Mouse (Mus musculus): ENCODE data around the gene Dnah5.

DNA sequence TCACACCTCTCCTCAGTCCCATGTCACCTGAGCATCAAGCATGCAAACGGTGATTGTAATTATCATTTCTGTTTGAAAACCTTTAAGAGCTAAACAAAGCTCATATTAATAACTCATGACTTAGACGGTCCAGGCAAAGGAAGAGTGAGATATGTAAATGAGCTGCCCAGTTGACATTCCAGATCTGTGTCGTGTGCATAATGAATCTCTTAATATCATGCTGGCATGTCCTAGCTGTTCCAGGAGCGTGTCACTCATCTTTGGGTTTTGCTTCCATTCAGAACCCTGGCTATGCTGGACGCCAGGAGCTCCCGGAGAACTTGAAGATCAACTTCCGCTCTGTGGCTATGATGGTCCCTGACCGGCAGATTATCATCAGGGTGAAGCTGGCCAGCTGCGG lies 123.9 kb downstream of the Dnah5 start:
- no peak for TF ChIP-seq CTCF (IDR thresholded peaks at IDR 0.05; ENCODE audit: borderline replicate concordance, extremely low read depth, insufficient read depth, insufficient read length)
- TF ChIP-seq POLR2A (IDR thresholded peaks at IDR 0.05; ENCODE audit: borderline replicate concordance, extremely low read depth, insufficient read depth, insufficient read length, poor library complexity, severe bottlenecking): no peak

All from brain, embryonic 14.5 days (tissue).